Mouse (Mus musculus) kidney, adult 2 months (tissue): Measurements from ENCODE around the gene Xlr5c.
"Not testable (repeated sequence)": the region's sequence is repeated elsewhere in the genome, so short reads cannot be mapped to it uniquely, and the experiment has no call there.

Source experiments
- CTCF ChIP-seq: fragments of 200-500 bp; conservative IDR thresholded peaks from 2 replicates; pipeline ENCODE4 v1.5.1; 2011; ENCODE audit warnings: low read depth, mild to moderate bottlenecking, control low read depth, low read length, moderate library complexity, mixed read lengths; ENCODE audit not compliant: insufficient read depth, insufficient read length
- POLR2A ChIP-seq: fragments of 200-500 bp; IDR thresholded peaks from one replicate; pipeline ENCODE4 v1.6.1; 2011; ENCODE audit warnings: low read depth, low read length, control low read depth

DNA sequence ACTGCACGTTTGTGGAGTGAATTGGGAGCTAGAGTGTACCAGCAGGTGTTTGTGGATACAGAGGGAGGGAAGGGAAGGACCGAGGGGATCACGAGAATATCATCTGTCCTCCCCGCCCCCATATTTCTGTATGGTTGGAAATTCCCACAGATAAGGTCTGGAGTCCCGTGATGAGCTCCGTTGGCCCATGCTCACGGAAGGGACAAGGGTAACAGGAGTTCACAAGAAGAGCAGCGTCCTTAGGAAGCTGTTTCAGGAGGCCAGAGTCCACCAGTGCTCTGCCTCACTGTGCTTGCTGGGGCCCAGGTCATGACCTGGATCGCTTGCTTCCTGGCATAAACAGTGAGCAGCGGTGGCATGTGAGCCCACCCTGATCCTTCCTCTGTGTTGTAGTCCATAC is 3.0 kb upstream of the Xlr5c start:
- TF ChIP-seq CTCF, POLR2A: not testable (repeated sequence)
